Mouse (Mus musculus) frontal cortex, adult 2 months (tissue): ENCODE data around the gene Dchs2. TPM values are rescaled to one million over a fixed set of nuclear protein-coding genes. Genes with fewer than 3 reads are reported as not detected.
"Not testable (repeated sequence)": the region's sequence is repeated elsewhere in the genome, so short reads cannot be mapped to it uniquely, and the experiment has no call there.

Source experiments
- DNase-seq, 2 experiments: peaks; one replicate each; pipeline ENCODE4 v3.0.0; 2022; ENCODE audit warnings: low spot score in 1 of 2; ENCODE audit errors: extremely low spot score in 1 of 2
- polyA plus RNA-seq: library from polyadenylated mRNA; depleted of rRNA; stranded (reverse); fragments of >200 nt; gene quantifications from 2 replicates; pipeline ENCODE4 v1.2.3, GENCODE M21; 2012; rRNA removed

The Dchs2 gene
- 0.53 and 0.64 TPM in 2 replicates for polyA plus RNA-seq

GRCm38 (mm10) chr3:83127726-83128448, at the start of gene Dchs2:
Dchs2 (plus strand) TSS chr3:83127948.
- DNase-seq = peak in 1 of 2 experiments; percentile 16

GRCm38 (mm10) chr3:83080567-83081055, 47.1 kb upstream of the Dchs2 start:
- DNase-seq = peak in 1 of 2 experiments; percentile 80

GRCm38 (mm10) chr3:83097586-83097985, 30.2 kb upstream of the Dchs2 start:
- no peak for DNase-seq

- DNase-seq = peak in 1 of 2 experiments; percentile 46
These were observed 29.2 kb upstream of the Dchs2 start for GRCm38 (mm10) chr3:83098546-83099034.

- DNase-seq = no peak
These were observed 28.6 kb upstream of the Dchs2 start for GRCm38 (mm10) chr3:83099139-83099538.

GRCm38 (mm10) chr3:83099651-83100050, 28.1 kb upstream of the Dchs2 start:
- DNase-seq = no peak

GRCm38 (mm10) chr3:83102286-83102685, 25.5 kb upstream of the Dchs2 start:
- DNase-seq = no peak

GRCm38 (mm10) chr3:83110163-83110562, 17.6 kb upstream of the Dchs2 start:
- peak in 1 of 2 experiments; percentile 65 for DNase-seq

- no peak for DNase-seq
These were observed 16.1 kb upstream of the Dchs2 start for GRCm38 (mm10) chr3:83111485-83112261.

- DNase-seq = no peak
These were observed 14.9 kb upstream of the Dchs2 start for GRCm38 (mm10) chr3:83112869-83113268.

GRCm38 (mm10) chr3:83114946-83115345, 12.8 kb upstream of the Dchs2 start:
- no peak for DNase-seq

GRCm38 (mm10) chr3:83117592-83117991, 10.2 kb upstream of the Dchs2 start:
- no peak for DNase-seq

- DNase-seq = not testable (repeated sequence)
These were observed 3.8 kb upstream of the Dchs2 start for GRCm38 (mm10) chr3:83123945-83124344.

- no peak for DNase-seq
These were observed 541 bp upstream of the Dchs2 start for GRCm38 (mm10) chr3:83127088-83127725.

- peak in 1 of 2 experiments; percentile 26 for DNase-seq
These were observed 738 bp downstream of the Dchs2 start for GRCm38 (mm10) chr3:83128449-83128922.

- no peak for DNase-seq
These were observed 1.4 kb downstream of the Dchs2 start for GRCm38 (mm10) chr3:83129151-83129550.

GRCm38 (mm10) chr3:83136413-83136812, 8.7 kb downstream of the Dchs2 start:
- no peak for DNase-seq

GRCm38 (mm10) chr3:83138820-83139219, 11.1 kb downstream of the Dchs2 start:
- no peak for DNase-seq

- DNase-seq = no peak
These were observed 17.9 kb downstream of the Dchs2 start for GRCm38 (mm10) chr3:83145610-83146009.

- DNase-seq = no peak
These were observed 19.7 kb downstream of the Dchs2 start for GRCm38 (mm10) chr3:83147273-83148054.
